Mouse (Mus musculus) embryonic facial prominence, embryonic 14.5 days (tissue): ENCODE data around the gene Homer3. TPM values are rescaled to one million over a fixed set of nuclear protein-coding genes. Genes with fewer than 3 reads are reported as not detected.

Experiments
- ATAC-seq: fragments of 200-750 bp; cut with Nextera tagmentation; 2 replicates; pipeline ENCODE4 v1.8.0; 2017; ENCODE audit warnings: low read depth, moderate number of reproducible peaks, moderate TSS enrichment
- DNase-seq: peaks from one replicate; pipeline ENCODE4 v3.0.0-alpha.2; 2015; ENCODE audit warnings: low spot score
- H3K27ac ChIP-seq: fragments of 300-500 bp; sonication (generic); replicated peaks from 2 replicates; pipeline ENCODE4 v1.5.1; 2014; ENCODE audit warnings: low read depth, mild to moderate bottlenecking, low read length, moderate library complexity
- H3K27me3 ChIP-seq: fragments of 300-500 bp; sonication (generic); replicated peaks from 2 replicates; pipeline ENCODE4 v1.6.1; 2014; ENCODE audit warnings: low read length; ENCODE audit not compliant: control insufficient read depth, insufficient read depth
- H3K36me3 ChIP-seq: fragments of 300-500 bp; sonication (generic); 2 replicates; pipeline ENCODE4 v1.6.1; 2014; ENCODE audit warnings: low read length, mixed read lengths; ENCODE audit not compliant: control insufficient read depth, insufficient read depth
- H3K4me1 ChIP-seq: fragments of 300-500 bp; sonication (generic); 2 replicates; pipeline ENCODE4 v1.6.1; 2014; ENCODE audit warnings: antibody characterized with exemption, low read length; ENCODE audit not compliant: control insufficient read depth, insufficient read depth
- H3K4me2 ChIP-seq: fragments of 300-500 bp; sonication (generic); 2 replicates; pipeline ENCODE4 v1.6.1; 2014; ENCODE audit warnings: low read depth, mild to moderate bottlenecking, low read length, moderate library complexity, mixed read lengths
- H3K4me3 ChIP-seq: fragments of 300-500 bp; sonication (generic); 2 replicates; pipeline ENCODE4 v1.5.1; 2014; ENCODE audit warnings: low read depth, mild to moderate bottlenecking, low read length
- H3K9ac ChIP-seq: fragments of 300-500 bp; sonication (generic); 2 replicates; pipeline ENCODE4 v1.6.1; 2014; ENCODE audit warnings: low read depth, mild to moderate bottlenecking, low read length, moderate library complexity, mixed read lengths
- H3K9me3 ChIP-seq: fragments of 300-500 bp; sonication (generic); 2 replicates; pipeline ENCODE4 v1.6.1; 2016; ENCODE audit warnings: low read length; ENCODE audit not compliant: control insufficient read depth
- WGBS: fragments of 180-500 bp; shearing (Covaris S2); extraction: QIAGEN DNeasy Blood & Tissue Kit; methylation state at CpG from one replicate; pipeline ENCODE4 v1.1.7; 2014; 5-methylcytosine and 5-hydroxymethylcytosine counted together
- polyA plus RNA-seq: library from polyadenylated mRNA; unstranded; fragments of >200 nt; fragmentation: Nextera tagmentation; extraction: Ambion mirVana; gene quantifications from 2 replicates; pipeline ENCODE4 v1.2.1, GENCODE M21; 2014

The Homer3 gene
- polyA plus RNA-seq, 1 experiment from 2014 or later = 26.8 TPM

GRCm38 (mm10) chr8:70293988-70294405 is 11.4 kb downstream of the Homer3 start:
- WGBS = 60% methylated on average over 5 of the region's 5 CpGs
- ATAC-seq (peak; percentile 16; the same call in 1 of the 2 replicates), DNase-seq (peak; percentile 75)
- Histone ChIP-seq H3K4me3 (no peak overlapping the region), H3K4me1 (0 out of 2 replicates have a peak, but pooled peaks cover 3% of the 10 kb centered on the region), H3K4me2 (no peak overlapping the region), H3K27ac (peak overlapping the region; percentile 61; the same call in 1 of the 2 replicates), H3K36me3 (peaks cover 88% of the 10 kb centered on the region), H3K27me3 (no peaks in the 10 kb centered on the region), H3K9me3 (no peaks in the 10 kb centered on the region), H3K9ac (no peak overlapping the region)

GRCm38 (mm10) chr8:70300881-70301280 is 18.3 kb downstream of the Homer3 start:
- Histone ChIP-seq H3K9me3 (no peaks in the 10 kb centered on the region), H3K36me3 (peaks cover 60% of the 10 kb centered on the region), H3K4me2 (no peak overlapping the region), H3K27ac (no peak overlapping the region), H3K4me1 (peaks cover 15% of the 10 kb centered on the region), H3K4me3 (no peak overlapping the region), H3K9ac (no peak overlapping the region), H3K27me3 (no peaks in the 10 kb centered on the region)
- ATAC-seq (no peak), DNase-seq (no peak)
- WGBS = 70% methylated on average over 3 of the region's 3 CpGs

- H3K27ac ChIP-seq = peak within 1 kb of the TSS; percentile 83
- H3K9me3 ChIP-seq = no peaks in the 10 kb centered on the region
- peak within 1 kb of the TSS; percentile 87 for H3K4me2 ChIP-seq
- H3K9ac ChIP-seq = peak within 1 kb of the TSS; percentile 82
- under 1% methylated on average over 40 of the region's 40 CpGs for WGBS
- ATAC-seq (peak; percentile 95), DNase-seq (peak; percentile 97)
- peak within 1 kb of the TSS; percentile 76 for H3K4me3 ChIP-seq
- no peaks in the 10 kb centered on the region for H3K27me3 ChIP-seq
- peaks cover 60% of the 10 kb centered on the region for H3K36me3 ChIP-seq
- peaks cover 15% of the 10 kb centered on the region for H3K4me1 ChIP-seq
These were observed 19.8 kb downstream of the Homer3 start, which contains the start of the genes Ddx49 and Cope for GRCm38 (mm10) chr8:70302358-70302890. TSS of gene Ddx49 (minus strand) at chr8:70302489. TSS of gene Cope (plus strand) at chr8:70302518.

GRCm38 (mm10) chr8:70302901-70303300 is 20.3 kb downstream of the Homer3 start:
- H3K9ac ChIP-seq = peak overlapping the region; percentile 82
- peaks cover 60% of the 10 kb centered on the region for H3K36me3 ChIP-seq
- ATAC-seq (no peak; the same call in 1 of the 2 replicates), DNase-seq (no peak)
- H3K4me1 ChIP-seq = peaks cover 15% of the 10 kb centered on the region
- no peaks in the 10 kb centered on the region for H3K9me3 ChIP-seq
- H3K27ac ChIP-seq = peak overlapping the region; percentile 83
- H3K4me2 ChIP-seq = peak overlapping the region; percentile 87
- no peaks in the 10 kb centered on the region for H3K27me3 ChIP-seq
- 5% methylated on average over 16 of the region's 16 CpGs for WGBS
- peak overlapping the region; percentile 76 for H3K4me3 ChIP-seq

- Histone ChIP-seq H3K27ac (no peak overlapping the region), H3K4me1 (no peaks in the 10 kb centered on the region), H3K9me3 (no peaks in the 10 kb centered on the region), H3K4me3 (no peak overlapping the region), H3K27me3 (no peaks in the 10 kb centered on the region), H3K9ac (no peak overlapping the region), H3K4me2 (no peak overlapping the region), H3K36me3 (peaks cover 93% of the 10 kb centered on the region)
- ATAC-seq (no peak), DNase-seq (no peak)
- 35% methylated on average over 2 of the region's 2 CpGs for WGBS
These were observed 26.7 kb downstream of the Homer3 start for GRCm38 (mm10) chr8:70309311-70309710.

GRCm38 (mm10) chr8:70313399-70313798 is 30.8 kb downstream of the Homer3 start:
- no peak overlapping the region for H3K4me2 ChIP-seq
- H3K4me1 ChIP-seq = peaks cover 20% of the 10 kb centered on the region
- H3K36me3 ChIP-seq = peaks cover 52% of the 10 kb centered on the region
- H3K27ac ChIP-seq = no peak overlapping the region
- no peak overlapping the region for H3K4me3 ChIP-seq
- 71% methylated on average over 2 of the region's 2 CpGs for WGBS
- no peaks in the 10 kb centered on the region for H3K9me3 ChIP-seq
- DNase-seq (no peak), ATAC-seq (no peak)
- no peaks in the 10 kb centered on the region for H3K27me3 ChIP-seq
- H3K9ac ChIP-seq = no peak overlapping the region

- WGBS = 2% methylated on average over 52 of the region's 66 CpGs
- peaks cover 29% of the 10 kb centered on the region for H3K36me3 ChIP-seq
- H3K4me3 ChIP-seq = peak within 1 kb of the TSS; percentile 65
- ATAC-seq = peak; percentile 69
- peak within 1 kb of the TSS; percentile 80 for H3K4me2 ChIP-seq
- peak within 1 kb of the TSS; percentile 74 for H3K9ac ChIP-seq
- H3K27ac ChIP-seq = peak within 1 kb of the TSS; percentile 75
- no peaks in the 10 kb centered on the region for H3K27me3 ChIP-seq
- H3K9me3 ChIP-seq = no peaks in the 10 kb centered on the region
- peaks cover 20% of the 10 kb centered on the region for H3K4me1 ChIP-seq
- DNase-seq = peak; percentile 87
These were observed 33.2 kb downstream of the Homer3 start, which contains the start of gene Cers1 for GRCm38 (mm10) chr8:70315624-70316510. TSS of gene Cers1 (plus strand) at chr8:70315775.

GRCm38 (mm10) chr8:70316511-70317504 is 34.2 kb downstream of the Homer3 start:
- peak overlapping the region; percentile 75 for H3K27ac ChIP-seq
- WGBS = 8% methylated on average over 14 of the region's 15 CpGs
- ATAC-seq = peak; percentile 87

More at GRCm38 (mm10) chr8:70316511-70317504, 34.2 kb downstream of the Homer3 start:
- peak; percentile 97 for DNase-seq
- H3K9me3 ChIP-seq = no peaks in the 10 kb centered on the region
- peak overlapping the region; percentile 65 for H3K4me3 ChIP-seq
- H3K9ac ChIP-seq = peak overlapping the region; percentile 74
- H3K27me3 ChIP-seq = no peaks in the 10 kb centered on the region
- peaks cover 26% of the 10 kb centered on the region for H3K36me3 ChIP-seq
- H3K4me2 ChIP-seq = peak overlapping the region; percentile 80
- H3K4me1 ChIP-seq = peaks cover 20% of the 10 kb centered on the region
